Mouse (Mus musculus) Patski (cell line): Measurements from ENCODE around the gene Apobec2. TPM values are rescaled to one million over a fixed set of nuclear protein-coding genes. Genes with fewer than 3 reads are reported as not detected.
A peak's percentile ranks its signal among the peaks of the same experiment; 100 is the strongest.
"Not testable (repeated sequence)": the region's sequence is repeated elsewhere in the genome, so short reads cannot be mapped to it uniquely, and the experiment has no call there.

ENCODE experiments used
- ATAC-seq: fragments of 100-300 bp; one replicate; pipeline ENCODE4 v1.8.0; 2021
- CTCF ChIA-PET: fragments of 350-600 bp; sonication (Branson Sonifier 250); formaldehyde crosslinking; loops from one replicate; lab custom pipeline; 2022; ENCODE audit warnings: inconsistent platforms; lab: Charles Lee
- POLR2A ChIA-PET: fragments of 350-600 bp; sonication (Branson Sonifier 250); formaldehyde crosslinking; loops from one replicate; lab custom pipeline; 2022; ENCODE audit warnings: antibody characterized with exemption, inconsistent platforms; lab: Charles Lee
- DNase-seq: peaks from one replicate; pipeline ENCODE4 v3.0.0-alpha.2; 2011; ENCODE audit warnings: low read depth, low spot score
- H3K27me3 ChIP-seq: fragments of 371-371 bp; one replicate; pipeline ENCODE4 v1.5.1; 2021
- CTCF ChIP-seq: fragments of 100-300 bp; IDR thresholded peaks from one replicate; pipeline ENCODE4 v1.5.1; 2021
- in situ Hi-C: fragments of 300-500 bp; cut with MboI; formaldehyde crosslinking; loops from 3 replicates; pipeline ENCODE4 v1.11.1; 2018; ENCODE audit warnings: low pct_unique_long_range_greater_than_20kb, mixed read lengths
- polyA plus RNA-seq: library from polyadenylated mRNA; unstranded; gene quantifications from one replicate; pipeline ENCODE4 v1.2.3, GENCODE M21; 2021

Gene Apobec2
- polyA plus RNA-seq = 0.10 TPM

DNA sequence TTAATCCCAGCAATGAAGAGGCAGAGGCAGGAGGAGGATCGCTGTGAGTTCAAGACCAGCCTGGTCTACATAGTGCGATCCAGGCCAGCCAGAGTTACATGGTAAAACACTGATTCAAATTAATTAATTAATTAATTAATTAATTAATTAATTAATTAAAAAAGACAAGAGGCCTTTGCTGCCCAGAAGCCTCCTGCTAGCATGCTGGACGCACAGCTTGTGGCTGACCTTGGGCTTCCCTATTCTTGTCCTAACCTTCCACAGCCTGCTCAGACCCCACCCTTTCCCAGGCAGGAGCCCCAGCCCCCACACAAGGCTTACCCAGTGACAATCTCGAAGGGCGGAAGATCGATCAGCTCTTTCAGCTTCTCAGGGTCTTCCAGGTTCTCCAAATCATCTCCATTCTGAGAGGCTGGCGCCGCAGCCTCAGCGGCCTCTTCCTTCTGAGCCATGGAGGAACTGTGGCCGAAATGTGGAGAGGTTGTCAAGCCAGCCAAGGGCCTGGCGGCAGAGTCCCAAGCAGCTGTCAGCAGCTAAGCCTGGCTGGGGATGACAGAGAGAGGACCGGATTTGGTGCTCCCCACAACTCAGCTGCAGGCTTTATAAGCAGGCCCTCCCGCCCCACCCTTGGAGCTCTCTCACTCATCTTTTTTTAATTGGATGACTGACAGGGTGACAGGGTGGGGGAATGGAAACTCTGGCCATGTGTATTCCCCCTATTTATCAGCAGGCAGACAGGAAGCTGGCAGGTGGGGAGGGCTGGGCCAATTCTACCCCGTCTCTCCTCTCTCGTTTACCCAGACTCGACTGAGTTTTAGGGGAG, at the start of gene Apobec2:
Gene Apobec2, minus strand, starts transcription at position 773 of the 823 bp plus-strand sequence.
- no peaks in the 10 kb centered on the region for H3K27me3 ChIP-seq
- no peak for TF ChIP-seq CTCF
- no peak for ATAC-seq
- ChIA-PET POLR2A (no interaction called here), CTCF (interaction anchor here (2.3 kb wide), 1 partner anchor 10 kb away, joined by 8 read pairs; no protein-coding TSS in a partner anchor)
- DNase-seq = no peak
- in situ Hi-C loops = no loop called here

GRCm38 (mm10) chr17:48479952-48480351, 47.2 kb upstream of the Apobec2 start:
- TF ChIP-seq CTCF = no peak
- ChIA-PET CTCF (no interaction called here), POLR2A (no interaction called here)
- H3K27me3 ChIP-seq = no peaks in the 10 kb centered on the region
- ATAC-seq (no peak), DNase-seq (no peak)
- in situ Hi-C loops = no loop called here

GRCm38 (mm10) chr17:48475444-48475843, 42.7 kb upstream of the Apobec2 start:
- TF ChIP-seq CTCF = no peak
- ATAC-seq (no peak), DNase-seq (no peak)
- ChIA-PET CTCF (interaction anchor here (2.0 kb wide), 1 partner anchor 10 kb away, joined by 4 read pairs; no protein-coding TSS in a partner anchor), POLR2A (no interaction called here)
- in situ Hi-C loops = no loop called here
- peaks cover 3% of the 10 kb centered on the region for H3K27me3 ChIP-seq

GRCm38 (mm10) chr17:48474282-48474681, 41.6 kb upstream of the Apobec2 start:
- H3K27me3 ChIP-seq, DNase-seq, ATAC-seq, POLR2A ChIA-PET, in situ Hi-C loops: not testable (repeated sequence)
- CTCF ChIA-PET = interaction anchor here (2.0 kb wide), 1 partner anchor 9 kb away, joined by 4 read pairs; no protein-coding TSS in a partner anchor

GRCm38 (mm10) chr17:48467395-48468231, 34.9 kb upstream of the Apobec2 start:
- peak; percentile 86 for ATAC-seq
- peaks cover 3% of the 10 kb centered on the region for H3K27me3 ChIP-seq
- in situ Hi-C loops = no loop called here
- CTCF ChIA-PET = interaction anchor here (0.6 to 1.9 kb wide), 14 partner anchors 9 to 134 kb away, joined by 3 to 11 read pairs (median 4); partner anchors contain the start of gene Tspo2
- POLR2A ChIA-PET = interaction anchor here (0.6 kb wide), 1 partner anchor 136 kb away, joined by 4 read pairs; no protein-coding TSS in a partner anchor
- TF ChIP-seq CTCF = peak; percentile 95
- no peak for DNase-seq

- ChIA-PET POLR2A (interaction anchor here (0.6 kb wide), 1 partner anchor 137 kb away, joined by 4 read pairs; no protein-coding TSS in a partner anchor), CTCF (interaction anchor here (0.6 to 1.9 kb wide), 14 partner anchors 8 to 135 kb away, joined by 3 to 11 read pairs (median 4); partner anchors contain the start of gene Tspo2)
- peaks cover under 1% of the 10 kb centered on the region for H3K27me3 ChIP-seq
- ATAC-seq = no peak
- no peak for DNase-seq
- TF ChIP-seq CTCF = no peak
- in situ Hi-C loops = no loop called here
Observed at GRCm38 (mm10) chr17:48466769-48467394, 34.2 kb upstream of the Apobec2 start.

- no peak for ATAC-seq
- TF ChIP-seq CTCF = no peak
- ChIA-PET CTCF (no interaction called here), POLR2A (no interaction called here)
- no peaks in the 10 kb centered on the region for H3K27me3 ChIP-seq
- in situ Hi-C loops = no loop called here
- no peak for DNase-seq
Observed at GRCm38 (mm10) chr17:48463391-48463790, 30.7 kb upstream of the Apobec2 start.

GRCm38 (mm10) chr17:48462096-48462495, 29.4 kb upstream of the Apobec2 start:
- no peak for DNase-seq
- ChIA-PET CTCF (no interaction called here), POLR2A (no interaction called here)
- no peaks in the 10 kb centered on the region for H3K27me3 ChIP-seq
- ATAC-seq = no peak
- in situ Hi-C loops = no loop called here
- no peak for TF ChIP-seq CTCF

DNA sequence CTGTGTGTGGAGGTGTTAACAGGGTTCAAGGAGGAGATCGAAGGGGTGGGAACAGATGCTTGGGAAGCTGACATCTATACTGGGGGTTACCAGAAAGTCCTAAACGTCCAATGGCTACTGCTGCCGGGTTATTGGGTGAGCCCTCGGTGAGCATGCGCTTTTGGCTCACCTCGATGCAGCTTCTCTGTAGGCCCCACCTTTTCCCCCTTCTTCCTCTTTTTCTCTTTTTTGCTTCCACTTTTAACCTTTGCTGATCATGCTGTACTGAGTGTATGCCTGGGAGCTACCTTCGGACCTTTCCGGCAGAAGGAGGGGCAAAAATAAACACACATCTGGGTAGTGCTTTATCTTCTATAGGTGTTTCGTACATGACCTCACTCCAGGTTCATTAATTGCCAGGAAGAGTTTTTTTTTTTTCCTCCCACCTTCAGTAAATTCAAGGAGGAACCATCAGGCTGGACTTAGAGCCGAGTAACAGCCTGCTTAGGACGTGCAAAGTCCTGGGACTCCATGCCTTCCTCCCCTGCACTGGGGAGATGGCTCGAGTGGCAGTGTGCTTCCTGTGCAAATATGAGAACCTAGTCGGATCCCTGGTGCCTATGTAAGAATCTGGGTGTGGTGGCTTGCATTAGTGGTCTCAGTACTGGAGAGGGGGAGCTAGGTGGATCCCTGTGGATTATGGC, 25.4 kb upstream of the Apobec2 start:
- ATAC-seq (no peak), DNase-seq (no peak)
- CTCF ChIA-PET = interaction anchor here (2.1 kb wide), 1 partner anchor 9 kb away, joined by 11 read pairs; no protein-coding TSS in a partner anchor
- POLR2A ChIA-PET = interaction anchor here (0.6 kb wide), 2 partner anchors 43 to 158 kb away, joined by 3 to 4 read pairs; no protein-coding TSS in a partner anchor
- no peak for TF ChIP-seq CTCF
- in situ Hi-C loops = no loop called here
- H3K27me3 ChIP-seq = no peaks in the 10 kb centered on the region
